Mouse (Mus musculus) right cerebral cortex, adult 2 months (tissue): ENCODE results near the gene Tpp2.
"Not testable (repeated sequence)": the region's sequence is repeated elsewhere in the genome, so short reads cannot be mapped to it uniquely, and the experiment has no call there.

Experiments
- DNase-seq, 2 experiments: peaks; one replicate each; pipeline ENCODE4 v3.0.0; 2021 to 2022; ENCODE audit warnings: low spot score in 2 of 2

Tpp2 gene

DNA sequence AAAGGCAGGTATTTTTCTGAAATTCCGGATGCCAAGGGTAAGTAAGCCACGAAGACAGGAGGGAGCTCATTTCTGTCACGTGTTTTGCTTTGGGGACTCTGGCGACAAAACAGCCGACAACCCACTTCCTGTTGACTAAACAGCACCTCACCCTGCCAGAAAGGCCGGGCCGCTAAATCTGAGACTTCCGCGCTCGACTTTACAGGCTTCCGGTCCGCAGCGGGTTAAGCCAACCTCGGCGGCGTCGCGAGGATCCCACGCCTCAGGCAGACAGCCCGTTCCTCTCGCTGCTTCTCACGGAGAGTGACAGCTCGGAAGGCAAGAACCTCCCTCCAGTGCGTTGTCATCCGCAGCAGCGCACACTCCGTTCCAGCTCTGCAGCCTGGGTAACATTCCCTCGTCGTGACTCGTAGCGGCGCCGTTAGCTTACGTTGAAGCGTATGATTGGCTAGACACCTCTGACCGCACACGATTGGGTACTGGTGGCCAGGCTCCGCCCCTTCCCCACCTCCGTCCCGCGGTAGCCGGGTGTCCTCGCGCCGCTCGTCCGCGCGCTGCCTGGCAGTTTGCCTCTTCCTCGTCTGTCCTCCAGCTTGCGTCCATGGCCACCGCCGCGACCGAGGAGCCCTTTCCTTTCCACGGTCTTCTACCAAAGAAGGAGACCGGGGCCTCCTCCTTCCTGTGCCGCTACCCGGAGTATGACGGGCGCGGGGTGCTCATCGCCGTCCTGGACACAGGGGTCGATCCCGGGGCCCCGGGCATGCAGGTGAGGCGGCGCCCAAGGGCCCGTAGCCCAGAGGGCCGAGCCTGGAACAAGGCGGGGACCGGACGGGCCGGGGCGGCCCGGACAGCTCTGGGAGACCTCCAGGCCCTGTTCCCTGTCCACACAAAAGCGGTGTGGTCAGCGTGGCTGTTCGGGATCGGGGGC, at the start of gene Tpp2:
TSS of gene Tpp2 (plus strand) at position 160 of the 928 bp plus-strand sequence.
- peak; percentile 98 to 99 for DNase-seq

DNA sequence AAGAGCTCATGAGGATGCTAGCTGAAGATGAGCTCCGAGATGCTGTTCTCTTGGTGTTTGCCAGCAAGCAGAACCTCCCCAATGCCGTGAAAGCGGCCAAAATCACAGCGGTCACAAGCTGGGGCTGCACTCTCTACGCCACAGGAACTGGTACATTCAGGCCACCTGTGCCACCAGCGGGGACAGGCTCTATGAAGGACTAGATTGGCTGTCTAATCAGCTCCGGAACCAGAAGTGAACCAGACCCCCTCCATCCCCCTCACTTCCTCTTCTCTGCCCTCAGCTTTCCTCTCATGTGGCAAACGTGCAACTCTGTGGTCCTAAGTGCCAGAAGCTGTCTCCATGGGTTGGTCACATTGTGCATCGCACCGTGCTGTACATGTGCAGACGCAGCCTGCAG, 45.1 kb upstream of the Tpp2 start:
- not testable (repeated sequence) for DNase-seq

DNA sequence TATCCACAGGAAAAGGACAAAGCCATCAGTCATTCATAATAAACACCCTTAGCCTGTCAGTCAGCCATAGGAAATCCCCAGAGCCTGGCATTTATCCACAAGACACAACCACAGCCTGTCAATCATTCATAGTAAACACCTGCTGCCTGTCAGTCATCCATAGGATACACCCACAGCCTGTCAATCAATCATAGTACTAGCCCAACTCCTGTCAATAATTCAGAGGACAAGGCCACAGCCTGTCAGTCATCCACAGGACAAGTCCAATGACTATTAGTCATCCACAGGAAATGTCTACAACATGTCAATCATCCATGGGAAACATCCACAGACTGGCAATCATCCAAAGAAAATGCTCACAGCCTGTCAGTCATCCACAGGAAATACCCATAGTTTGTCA, 37.7 kb upstream of the Tpp2 start:
- no peak for DNase-seq

- no peak for DNase-seq
Observed at GRCm38 (mm10) chr1:43897131-43897530, 36.3 kb upstream of the Tpp2 start.

- no peak for DNase-seq
Observed at GRCm38 (mm10) chr1:43897987-43898386, 35.5 kb upstream of the Tpp2 start.

GRCm38 (mm10) chr1:43898991-43899714, 34.3 kb upstream of the Tpp2 start:
- peak; percentile 76 to 82 for DNase-seq

- DNase-seq, result no peak
Observed at GRCm38 (mm10) chr1:43902417-43902816, 31.0 kb upstream of the Tpp2 start.

- DNase-seq, result no peak
Observed at GRCm38 (mm10) chr1:43902855-43903254, 30.6 kb upstream of the Tpp2 start.

GRCm38 (mm10) chr1:43915428-43915827, 18.0 kb upstream of the Tpp2 start:
- DNase-seq, result no peak

DNA sequence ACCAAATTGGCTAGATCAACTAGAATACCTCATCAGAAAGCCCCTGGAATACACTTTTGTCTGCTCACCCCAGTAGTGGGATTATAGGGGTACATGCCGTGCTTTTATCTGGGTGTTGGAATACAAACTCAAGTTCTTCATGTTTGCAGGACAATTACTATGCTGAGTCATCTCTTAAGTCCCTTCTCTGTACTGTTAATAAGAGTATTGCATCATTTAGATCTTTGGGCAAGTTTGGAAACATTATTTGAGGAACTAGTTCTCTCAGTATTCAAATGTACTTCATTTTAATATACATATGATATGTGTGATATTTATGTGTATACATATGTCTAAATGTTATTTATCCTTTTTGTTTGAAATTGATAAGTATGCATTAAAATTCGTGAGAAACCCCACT, 16.6 kb upstream of the Tpp2 start:
- no peak for DNase-seq

- no peak for DNase-seq
Observed at GRCm38 (mm10) chr1:43934416-43934810, 966 bp downstream of the Tpp2 start.

DNA sequence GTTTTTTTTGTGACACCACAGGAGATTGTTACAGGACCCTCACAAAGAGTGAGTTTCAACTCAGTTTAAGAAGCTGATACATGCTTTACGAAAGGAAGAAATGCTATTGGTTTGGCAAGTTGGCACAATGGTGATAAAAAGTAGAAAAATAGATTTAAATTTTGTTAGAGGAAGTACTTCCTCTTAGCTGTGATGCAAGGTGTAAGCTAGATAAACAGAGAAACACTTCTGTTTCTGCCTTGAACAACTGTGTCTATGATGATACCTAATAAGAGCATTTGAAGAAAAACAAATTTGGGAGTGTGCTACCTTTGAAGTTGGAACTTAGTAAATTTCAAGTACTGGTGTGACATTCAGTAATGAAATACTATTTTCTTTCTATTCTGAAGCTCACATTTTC, 5.9 kb downstream of the Tpp2 start:
- no peak for DNase-seq

- DNase-seq, result no peak
Observed at GRCm38 (mm10) chr1:43941476-43942217, 8.2 kb downstream of the Tpp2 start.

DNA sequence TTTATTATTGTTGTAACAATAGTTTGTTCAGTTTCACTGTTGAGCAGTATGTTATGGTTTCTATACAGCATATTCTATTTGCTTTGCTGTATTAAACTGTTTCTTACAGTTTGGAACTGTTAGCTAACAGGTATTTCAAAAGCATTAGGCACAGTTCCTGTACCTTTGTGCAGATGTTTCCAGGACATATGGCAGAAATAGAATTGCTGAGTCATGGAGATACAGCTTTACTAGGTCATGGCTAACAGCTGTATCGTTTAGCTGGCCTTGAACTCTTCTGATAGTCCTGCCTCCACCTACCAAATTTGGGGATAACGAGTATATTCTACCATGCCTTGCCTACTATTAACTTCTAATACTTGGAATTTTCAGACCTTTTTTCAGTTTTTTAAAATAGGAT, 9.4 kb downstream of the Tpp2 start:
- no peak for DNase-seq

DNA sequence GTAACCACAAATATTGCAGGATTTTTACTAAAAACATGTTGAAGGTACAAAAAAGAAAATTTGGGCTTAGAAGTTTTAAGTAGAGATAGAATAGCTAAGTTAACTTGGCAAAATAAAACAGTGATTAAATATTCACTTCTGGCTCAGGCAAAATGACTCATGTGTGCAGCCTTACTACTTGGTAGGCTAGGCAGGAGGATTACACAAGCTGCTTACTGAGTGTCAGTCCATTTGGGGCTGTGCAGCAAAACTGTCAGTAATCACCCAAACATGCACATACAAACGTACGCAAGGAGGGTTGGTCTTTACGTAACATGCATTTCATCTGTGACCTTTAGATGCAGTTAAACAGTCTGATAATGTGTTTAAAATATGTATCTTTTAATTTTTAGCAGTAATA, 20.2 kb downstream of the Tpp2 start:
- DNase-seq, result no peak

GRCm38 (mm10) chr1:43964381-43964780, 30.9 kb downstream of the Tpp2 start:
- no peak for DNase-seq

DNA sequence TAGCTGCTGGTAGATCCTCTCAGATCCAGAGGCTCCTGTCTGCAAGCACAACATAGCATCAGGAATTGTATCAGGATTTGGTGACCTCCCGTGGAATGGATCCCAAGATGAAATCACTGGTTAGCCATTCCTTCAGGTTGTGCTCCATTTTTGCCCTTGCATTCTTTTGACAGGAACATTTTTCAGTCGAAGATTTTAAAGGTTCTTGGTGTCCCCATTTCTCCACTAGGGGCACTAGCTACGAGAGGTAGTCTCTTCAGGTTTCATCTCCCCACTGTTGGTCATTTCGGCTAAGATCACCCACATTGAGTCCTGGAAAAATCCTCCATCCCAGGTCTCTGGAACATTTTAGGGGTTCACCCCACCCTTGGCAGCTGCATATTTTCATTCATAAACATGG, 33.3 kb downstream of the Tpp2 start:
- no peak for DNase-seq

DNA sequence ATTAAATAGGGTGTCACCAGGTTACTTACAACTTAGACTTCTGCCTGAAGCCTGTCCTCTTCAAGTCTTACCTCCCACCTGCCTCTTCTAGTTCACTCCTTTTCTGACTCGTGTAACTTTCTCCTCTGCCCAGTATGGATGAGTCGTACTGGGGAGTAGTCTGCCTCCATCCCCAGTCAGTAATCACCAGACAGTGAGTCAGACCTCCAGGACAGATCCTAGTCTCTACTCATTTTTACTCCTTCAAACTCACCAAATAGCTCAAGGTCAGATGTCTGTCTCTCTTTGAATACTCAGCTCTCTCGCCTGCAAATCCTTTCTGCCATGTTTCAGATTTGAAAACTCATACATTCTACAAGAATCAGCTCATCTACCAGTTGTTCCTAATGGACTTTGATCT, 35.9 kb downstream of the Tpp2 start:
- no peak for DNase-seq

- DNase-seq, result no peak
Observed at GRCm38 (mm10) chr1:43971089-43971488, 37.6 kb downstream of the Tpp2 start.

- DNase-seq, result no peak
Observed at GRCm38 (mm10) chr1:43996914-43997589, 63.6 kb downstream of the Tpp2 start.

GRCm38 (mm10) chr1:44004513-44004912, 71.1 kb downstream of the Tpp2 start:
- DNase-seq, result no peak

- no peak for DNase-seq
Observed at GRCm38 (mm10) chr1:44015556-44015955, 82.1 kb downstream of the Tpp2 start.
